Mouse (Mus musculus) lung, postnatal 0 days (tissue): ENCODE data around the gene Relt. TPM values are rescaled to one million over a fixed set of nuclear protein-coding genes. Genes with fewer than 3 reads are reported as not detected.

Experiments
- ATAC-seq: fragments of 200-750 bp; cut with Nextera tagmentation; 2 replicates; pipeline ENCODE4 v1.8.0; 2017; ENCODE audit warnings: moderate library complexity
- DNase-seq: peaks from one replicate; pipeline ENCODE4 v3.0.0-alpha.2; 2016; ENCODE audit warnings: low spot score
- H3K27ac ChIP-seq: fragments of 300-500 bp; sonication (generic); 2 replicates; pipeline ENCODE4 v1.5.1; 2014; ENCODE audit warnings: antibody characterized with exemption, mild to moderate bottlenecking, low read length, mixed read lengths
- H3K27me3 ChIP-seq: fragments of 300-500 bp; sonication (generic); replicated peaks from 2 replicates; pipeline ENCODE4 v1.6.1; 2014; ENCODE audit warnings: low read length, mixed read lengths; ENCODE audit not compliant: insufficient read depth
- H3K36me3 ChIP-seq: fragments of 300-500 bp; sonication (generic); 2 replicates; pipeline ENCODE4 v1.6.1; 2014; ENCODE audit warnings: low read length, mixed read lengths; ENCODE audit not compliant: insufficient read depth
- H3K4me1 ChIP-seq: fragments of 300-500 bp; sonication (generic); 2 replicates; pipeline ENCODE4 v1.6.1; 2014; ENCODE audit warnings: antibody characterized with exemption, low read depth, low read length, mixed read lengths; ENCODE audit not compliant: insufficient read depth
- H3K4me2 ChIP-seq: fragments of 300-500 bp; sonication (generic); replicated peaks from 2 replicates; pipeline ENCODE4 v1.6.1; 2014; ENCODE audit warnings: low read depth, mild to moderate bottlenecking, low read length, moderate library complexity, mixed read lengths
- H3K4me3 ChIP-seq: fragments of 300-500 bp; sonication (generic); 2 replicates; pipeline ENCODE4 v1.5.1; 2014; ENCODE audit warnings: low read depth, low read length
- H3K9ac ChIP-seq: fragments of 300-500 bp; sonication (generic); replicated peaks from 2 replicates; pipeline ENCODE4 v1.6.1; 2014; ENCODE audit warnings: low read depth, mild to moderate bottlenecking
- H3K9me3 ChIP-seq: fragments of 300-500 bp; sonication (generic); 2 replicates; pipeline ENCODE4 v1.6.1; 2016; ENCODE audit warnings: low read length, mixed read lengths
- CTCF ChIP-seq: IDR thresholded peaks from 2 replicates; pipeline ENCODE4 v1.5.1; 2016; ENCODE audit warnings: antibody characterized with exemption, mild to moderate bottlenecking
- EP300 ChIP-seq: IDR thresholded peaks from 2 replicates; pipeline ENCODE4 v1.6.1; 2016; ENCODE audit warnings: antibody characterized with exemption, mild to moderate bottlenecking, control low read depth
- WGBS: fragments of 180-500 bp; shearing (Covaris S2); extraction: QIAGEN DNeasy Blood & Tissue Kit; methylation state at CpG from one replicate; pipeline ENCODE4 v1.1.7; 2014; 5-methylcytosine and 5-hydroxymethylcytosine counted together
- polyA plus RNA-seq: library from polyadenylated mRNA; unstranded; fragments of >200 nt; fragmentation: Nextera tagmentation; extraction: Ambion mirVana; gene quantifications from 2 replicates; pipeline ENCODE4 v1.2.1, GENCODE M21; 2015

Gene Relt
- polyA plus RNA-seq, 1 experiment from 2014 or later: 3.8 TPM

GRCm38 (mm10) chr7:100836657-100837056 lies 26.6 kb downstream of the Relt start:
- no peaks in the 10 kb centered on the region for H3K4me1 ChIP-seq
- no peak for TF ChIP-seq EP300
- TF ChIP-seq CTCF: no peak
- H3K27me3 ChIP-seq: no peaks in the 10 kb centered on the region

DNA sequence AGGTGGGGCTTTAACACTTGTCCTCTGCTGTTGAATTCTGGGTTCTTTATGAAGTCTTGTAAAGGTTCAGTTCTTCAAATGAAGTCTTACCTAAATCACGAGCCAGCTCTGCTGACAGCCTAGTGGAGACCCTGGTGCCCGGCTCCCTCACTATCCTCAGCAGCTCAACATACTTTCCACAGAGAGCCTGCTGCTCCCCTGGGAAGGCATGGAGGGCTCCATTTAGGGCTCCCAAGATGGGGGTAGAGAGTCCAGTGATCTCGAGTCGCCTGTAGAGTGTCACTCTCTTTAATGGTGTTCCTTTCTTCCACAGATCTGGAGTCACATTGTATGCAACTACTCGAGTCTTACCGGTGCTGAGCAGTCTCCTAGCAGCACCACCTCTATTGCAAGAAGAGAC lies 27.5 kb downstream of the Relt start:
- WGBS: 79% methylated on average over 6 of the region's 6 CpGs
- H3K4me1 ChIP-seq: no peaks in the 10 kb centered on the region
- H3K36me3 ChIP-seq: peaks cover 13% of the 10 kb centered on the region; the same call in 1 of the 2 replicates
- no peak for TF ChIP-seq CTCF
- no peak for TF ChIP-seq EP300
- DNase-seq: no peak
- H3K4me2 ChIP-seq: no peak overlapping the region
- H3K9me3 ChIP-seq: no peaks in the 10 kb centered on the region
- no peaks in the 10 kb centered on the region for H3K27me3 ChIP-seq
- ATAC-seq: no peak
- no peak overlapping the region for H3K9ac ChIP-seq
- H3K27ac ChIP-seq: no peak overlapping the region
- H3K4me3 ChIP-seq: no peak overlapping the region

More at GRCm38 (mm10) chr7:100836657-100837056, 26.6 kb downstream of the Relt start:
- Histone ChIP-seq H3K36me3 (peaks cover 13% of the 10 kb centered on the region; the same call in 1 of the 2 replicates), H3K9ac (no peak overlapping the region), H3K4me2 (no peak overlapping the region), H3K9me3 (no peaks in the 10 kb centered on the region), H3K4me3 (no peak overlapping the region), H3K27ac (no peak overlapping the region)
- ATAC-seq (no peak), DNase-seq (no peak)
- 86% methylated on average over 10 of the region's 10 CpGs for WGBS

GRCm38 (mm10) chr7:100835168-100835567 lies 28.1 kb downstream of the Relt start:
- no peak overlapping the region for H3K4me2 ChIP-seq
- peaks cover 13% of the 10 kb centered on the region; the same call in 1 of the 2 replicates for H3K36me3 ChIP-seq
- no peak overlapping the region for H3K4me3 ChIP-seq
- DNase-seq (no peak), ATAC-seq (no peak)
- no peak overlapping the region for H3K9ac ChIP-seq
- H3K27me3 ChIP-seq: no peaks in the 10 kb centered on the region
- H3K9me3 ChIP-seq: no peaks in the 10 kb centered on the region
- TF ChIP-seq CTCF (no peak), EP300 (no peak)
- H3K27ac ChIP-seq: no peak overlapping the region
- 84% methylated on average over 7 of the region's 7 CpGs for WGBS
- H3K4me1 ChIP-seq: no peaks in the 10 kb centered on the region

GRCm38 (mm10) chr7:100833859-100834258 lies 29.4 kb downstream of the Relt start:
- H3K36me3 ChIP-seq: peaks cover 13% of the 10 kb centered on the region; the same call in 1 of the 2 replicates

DNA sequence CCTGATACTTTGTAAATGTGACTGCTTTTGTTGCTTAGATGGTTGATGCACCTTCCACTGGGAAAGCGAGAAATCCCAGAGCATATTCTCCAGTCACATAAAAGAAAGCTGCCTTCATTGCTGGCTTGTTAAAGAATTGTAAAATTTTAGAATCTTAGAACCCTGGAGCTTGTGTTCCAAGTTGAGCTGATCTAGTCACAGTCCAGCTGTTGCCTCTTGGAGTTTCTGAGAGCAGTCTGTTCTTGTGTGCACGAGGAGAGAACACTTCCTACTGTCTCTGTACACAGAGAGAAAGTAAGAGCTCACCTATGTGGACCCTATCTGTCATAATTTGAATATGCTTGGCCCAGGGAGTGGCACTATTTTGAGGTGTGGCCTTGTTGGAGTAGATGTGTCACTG lies 34.7 kb downstream of the Relt start:
- Histone ChIP-seq H3K4me2 (no peak overlapping the region), H3K9ac (no peak overlapping the region), H3K4me3 (no peak overlapping the region), H3K4me1 (no peaks in the 10 kb centered on the region), H3K27me3 (no peaks in the 10 kb centered on the region), H3K36me3 (peaks cover 5% of the 10 kb centered on the region; the same call in 1 of the 2 replicates), H3K27ac (no peak overlapping the region), H3K9me3 (no peaks in the 10 kb centered on the region)
- DNase-seq (no peak), ATAC-seq (no peak)
- no peak for TF ChIP-seq CTCF
- no peak for TF ChIP-seq EP300
- 91% methylated on average over 2 of the region's 2 CpGs for WGBS

More at GRCm38 (mm10) chr7:100833859-100834258, 29.4 kb downstream of the Relt start:
- no peak overlapping the region for H3K4me3 ChIP-seq
- H3K4me2 ChIP-seq: no peak overlapping the region
- ATAC-seq (no peak), DNase-seq (no peak)
- no peak overlapping the region for H3K27ac ChIP-seq
- H3K9ac ChIP-seq: no peak overlapping the region
- no peaks in the 10 kb centered on the region for H3K27me3 ChIP-seq
- TF ChIP-seq EP300 (no peak), CTCF (no peak)
- no peaks in the 10 kb centered on the region for H3K9me3 ChIP-seq
- WGBS: 80% methylated on average over 1 of the region's 1 CpGs
- no peaks in the 10 kb centered on the region for H3K4me1 ChIP-seq

GRCm38 (mm10) chr7:100824661-100825060 lies 38.6 kb downstream of the Relt start:
- TF ChIP-seq CTCF (no peak), EP300 (no peak)
- DNase-seq (no peak), ATAC-seq (no peak)
- H3K36me3 ChIP-seq: peaks cover 5% of the 10 kb centered on the region; the same call in 1 of the 2 replicates
- H3K27ac ChIP-seq: no peak overlapping the region
- H3K27me3 ChIP-seq: no peaks in the 10 kb centered on the region
- H3K9me3 ChIP-seq: no peaks in the 10 kb centered on the region
- 92% methylated on average over 3 of the region's 3 CpGs for WGBS
- H3K9ac ChIP-seq: no peak overlapping the region
- H3K4me2 ChIP-seq: no peak overlapping the region
- H3K4me1 ChIP-seq: no peaks in the 10 kb centered on the region
- no peak overlapping the region for H3K4me3 ChIP-seq
